Mouse (Mus musculus) MEL (cell line): Measurements from ENCODE around the gene Zkscan17. TPM values are rescaled to one million over a fixed set of nuclear protein-coding genes. Genes with fewer than 3 reads are reported as not detected.

Experiments
- DNase-seq: peaks from one replicate; pipeline ENCODE4 v3.0.0; 2011; ENCODE audit warnings: low read depth, low spot score
- H3K27ac ChIP-seq: 2 replicates; pipeline ENCODE4 v1.5.1; 2012; ENCODE audit warnings: low read depth, mild to moderate bottlenecking, control low read depth, low read length, moderate library complexity; ENCODE audit not compliant: control insufficient read depth
- H3K27me3 ChIP-seq, 2 experiments: fragments of 150-350 bp in 1 of 2; sonication (generic) in 1 of 2; 2 replicates each; pipeline ENCODE4 v1.6.1; 2012; ENCODE audit warnings: low read length in 2 of 2, mild to moderate bottlenecking in 2 of 2, improper control_type of control experiment in 1 of 2, moderate library complexity in 1 of 2; ENCODE audit not compliant: insufficient read depth in 2 of 2, control insufficient read depth in 1 of 2
- H3K36me3 ChIP-seq, 2 experiments: 2 replicates each; pipeline ENCODE4 v1.6.1; 2012 to 2014; ENCODE audit warnings: low read length in 2 of 2, improper control_type of control experiment in 1 of 2, inconsistent platforms in 1 of 2, mild to moderate bottlenecking in 1 of 2; ENCODE audit not compliant: insufficient read depth in 2 of 2, control insufficient read depth in 1 of 2
- H3K4me1 ChIP-seq, 2 experiments: fragments of 150-350 bp in 1 of 2; sonication (generic) in 1 of 2; 2 replicates each; pipeline ENCODE4 v1.6.1; 2012; ENCODE audit warnings: low read length in 2 of 2, improper control_type of control experiment in 1 of 2, mild to moderate bottlenecking in 1 of 2; ENCODE audit not compliant: insufficient read depth in 2 of 2, control insufficient read depth in 1 of 2
- H3K4me3 ChIP-seq, 2 experiments: fragments of 150-350 bp in 1 of 2; sonication (generic) in 1 of 2; 2 replicates each; pipeline ENCODE4 v1.5.1; 2012; ENCODE audit warnings: low read depth in 2 of 2, low read length in 2 of 2, mild to moderate bottlenecking in 2 of 2, moderate library complexity in 2 of 2, control low read depth in 1 of 2, improper control_type of control experiment in 1 of 2; ENCODE audit not compliant: control insufficient read depth in 1 of 2, insufficient read depth in 1 of 2
- H3K79me2 ChIP-seq: 2 replicates; pipeline ENCODE4 v1.6.1; 2012; ENCODE audit warnings: mild to moderate bottlenecking, low read length, moderate library complexity; ENCODE audit not compliant: control insufficient read depth, poor library complexity, insufficient read depth
- H3K9ac ChIP-seq: 2 replicates; pipeline ENCODE4 v1.6.1; 2012; ENCODE audit warnings: low read depth, mild to moderate bottlenecking, control low read depth, low read length, moderate library complexity; ENCODE audit not compliant: control insufficient read depth, poor library complexity, severe bottlenecking
- H3K9me3 ChIP-seq: fragments of 150-350 bp; sonication (generic); replicated peaks from 2 replicates; pipeline ENCODE4 v1.6.1; 2012; ENCODE audit warnings: mild to moderate bottlenecking, low read length, improper control_type of control experiment, moderate library complexity; ENCODE audit not compliant: insufficient read depth
- CHD2 ChIP-seq: IDR thresholded peaks from 2 replicates; pipeline ENCODE4 v1.6.1; 2011; ENCODE audit warnings: low read length, improper control_type of control experiment
- MAFK ChIP-seq: IDR thresholded peaks from 2 replicates; pipeline ENCODE4 v1.6.1; 2011; ENCODE audit warnings: low read depth, mild to moderate bottlenecking, low read length, improper control_type of control experiment, borderline replicate concordance
- MAZ ChIP-seq: IDR thresholded peaks from 2 replicates; pipeline ENCODE4 v1.6.1; 2012; ENCODE audit warnings: low read depth, mild to moderate bottlenecking, inconsistent platforms, low read length, improper control_type of control experiment
- POLR2A ChIP-seq, 2 experiments: IDR thresholded peaks; 2 replicates each; pipeline ENCODE4 v1.6.1; 2011 to 2012; ENCODE audit warnings: low read length in 2 of 2, mild to moderate bottlenecking in 2 of 2, control low read depth in 1 of 2, improper control_type of control experiment in 1 of 2, low read depth in 1 of 2, moderate library complexity in 1 of 2; ENCODE audit not compliant: control insufficient read depth in 1 of 2, insufficient read depth in 1 of 2, poor library complexity in 1 of 2
- POLR2AphosphoS2 ChIP-seq: IDR thresholded peaks from 2 replicates; pipeline ENCODE4 v1.6.1; 2011; ENCODE audit warnings: low read length, improper control_type of control experiment
- TAL1 ChIP-seq: IDR thresholded peaks from 2 replicates; pipeline ENCODE4 v1.6.1; 2012; ENCODE audit warnings: mild to moderate bottlenecking, inconsistent platforms, low read length, moderate library complexity, mixed read lengths
- USF1 ChIP-seq: IDR thresholded peaks from 2 replicates; pipeline ENCODE4 v1.6.1; 2014; ENCODE audit warnings: low read depth, mild to moderate bottlenecking, inconsistent platforms, low read length, improper control_type of control experiment, moderate library complexity
- ZC3H11A ChIP-seq: IDR thresholded peaks from 2 replicates; pipeline ENCODE4 v1.6.1; 2012; ENCODE audit warnings: low read depth, mild to moderate bottlenecking, inconsistent platforms, low read length, improper control_type of control experiment
- ZMIZ1 ChIP-seq: IDR thresholded peaks from 2 replicates; pipeline ENCODE4 v1.6.1; 2012; ENCODE audit warnings: low read depth, mild to moderate bottlenecking, inconsistent platforms, low read length, improper control_type of control experiment, moderate library complexity
- ZNF384 ChIP-seq: IDR thresholded peaks from 2 replicates; pipeline ENCODE4 v1.6.1; 2012; ENCODE audit warnings: low read depth, mild to moderate bottlenecking, inconsistent platforms, low read length, improper control_type of control experiment
- polyA plus RNA-seq, 2 experiments: library from polyadenylated mRNA; stranded (reverse) in 1 of 2; unstranded in 1 of 2; fragments of >175 nt in 1 of 2; fragments of >200 nt in 1 of 2; gene quantifications; 2 replicates each; pipeline versions ENCODE4 v1.2.1 to v1.2.4; 2012; ENCODE audit warnings: low replicate concordance in 2 of 2, low read depth in 1 of 2; ENCODE audit not compliant: insufficient read length in 2 of 2, insufficient read depth in 1 of 2, missing spikeins in 1 of 2
- total RNA-seq: library from RNA; depleted of rRNA; stranded (reverse); fragments of 300-350 nt; gene quantifications from 2 replicates; pipeline ENCODE4 v1.2.3, GENCODE M21; 2012

Gene Zkscan17
- total and polyA plus RNA-seq, 3 experiments = 31.7 to 49.6 TPM; not detected in 1

- peaks cover 0 to 2% of the 10 kb centered on the region in 2 experiments; a peak in 2 of 4 replicates for H3K36me3 ChIP-seq
- H3K9me3 ChIP-seq = no peaks in the 10 kb centered on the region
- no peaks in the 10 kb centered on the region for H3K79me2 ChIP-seq
- TF ChIP-seq POLR2AphosphoS2 = 0 out of 2 replicates have a peak, but pooled peaks have one; percentile 51
- TF ChIP-seq MAZ = no peak
- H3K4me3 ChIP-seq = no peak overlapping the region
- H3K4me1 ChIP-seq = no peaks in the 10 kb centered on the region
- no peak overlapping the region for H3K9ac ChIP-seq
- DNase-seq = no peak
- no peak overlapping the region for H3K27ac ChIP-seq
- no peaks in the 10 kb centered on the region for H3K27me3 ChIP-seq
These were observed 66.1 kb downstream of the Zkscan17 start for GRCm38 (mm10) chr11:59460459-59460858.

GRCm38 (mm10) chr11:59458973-59459372 lies 67.6 kb downstream of the Zkscan17 start:
- H3K4me1 ChIP-seq = no peaks in the 10 kb centered on the region
- no peaks in the 10 kb centered on the region for H3K79me2 ChIP-seq
- no peak overlapping the region for H3K4me3 ChIP-seq
- no peak overlapping the region for H3K9ac ChIP-seq
- H3K9me3 ChIP-seq = no peaks in the 10 kb centered on the region
- peaks cover 0 to 8% of the 10 kb centered on the region in 2 experiments; a peak in 2 of 4 replicates for H3K36me3 ChIP-seq
- no peaks in the 10 kb centered on the region for H3K27me3 ChIP-seq
- H3K27ac ChIP-seq = no peak overlapping the region
- DNase-seq = no peak
- TF ChIP-seq POLR2A (IDR thresholded peaks at IDR 0.05; ENCODE audit: control insufficient read depth in 1 of 2, insufficient read depth in 1 of 2, low read depth in 1 of 2, low read length in 2 of 2, poor library complexity in 1 of 2) = 0 out of 4 replicates have a peak, but pooled peaks of 1 of the 2 experiments have one; percentile 33
- TF ChIP-seq ZMIZ1 = no peak
- 0 out of 2 replicates have a peak, but pooled peaks have one; percentile 39 for TF ChIP-seq POLR2AphosphoS2
- TF ChIP-seq, all 39 proteins: peak for 2

- H3K4me1 ChIP-seq = no peaks in the 10 kb centered on the region
- 0 out of 2 replicates have a peak, but pooled peaks have one; percentile 7 for TF ChIP-seq POLR2AphosphoS2
- no peak for TF ChIP-seq ZC3H11A
- no peaks in the 10 kb centered on the region for H3K79me2 ChIP-seq
- no peaks in the 10 kb centered on the region for H3K9me3 ChIP-seq
- no peak overlapping the region for H3K9ac ChIP-seq
- H3K4me3 ChIP-seq = no peak overlapping the region
- peaks cover 0 to 10% of the 10 kb centered on the region in 2 experiments; a peak in 2 of 4 replicates for H3K36me3 ChIP-seq
- H3K27ac ChIP-seq = no peak overlapping the region
- H3K27me3 ChIP-seq = no peaks in the 10 kb centered on the region
- no peak for DNase-seq
These were observed 69.7 kb downstream of the Zkscan17 start for GRCm38 (mm10) chr11:59456891-59457290.

GRCm38 (mm10) chr11:59456346-59456745 lies 70.2 kb downstream of the Zkscan17 start:
- H3K36me3 ChIP-seq = peaks cover 0 to 10% of the 10 kb centered on the region in 2 experiments; a peak in 3 of 4 replicates
- TF ChIP-seq CHD2 (no peak), MAFK (no peak), ZNF384 (no peak), USF1 (no peak), TAL1 (no peak), ZC3H11A (no peak)
- DNase-seq = no peak

More at GRCm38 (mm10) chr11:59456346-59456745, 70.2 kb downstream of the Zkscan17 start:
- peaks cover 0 to 2% of the 10 kb centered on the region in 2 experiments; a peak in 1 of 4 replicates for H3K4me1 ChIP-seq
- H3K9me3 ChIP-seq = no peaks in the 10 kb centered on the region
- H3K4me3 ChIP-seq = no peak overlapping the region
- no peak overlapping the region for H3K9ac ChIP-seq
- no peak overlapping the region for H3K27ac ChIP-seq
- H3K27me3 ChIP-seq = no peaks in the 10 kb centered on the region
- H3K79me2 ChIP-seq = peaks cover 3% of the 10 kb centered on the region; the same call in 1 of the 2 replicates
